Mouse (Mus musculus): Measurements from ENCODE around the gene Dppa3. TPM values are rescaled to one million over a fixed set of nuclear protein-coding genes. Genes with fewer than 3 reads are reported as not detected.
A peak's percentile ranks its signal among the peaks of the same experiment; 100 is the strongest.
"Not testable (repeated sequence)": the region's sequence is repeated elsewhere in the genome, so short reads cannot be mapped to it uniquely, and the experiment has no call there.

The Dppa3 gene
- total RNA-seq, 2 experiments from 2014 or later = not detected

GRCm38 (mm10) chr6:122609771-122610170, 16.4 kb upstream of the Dppa3 start, which contains the start of gene Gdf3:
Gene Gdf3, minus strand, starts transcription at chr6:122610087.
- ATAC-seq (ENCODE audit: poor library complexity, severe bottlenecking) = 0 out of 2 replicates have a peak, but pooled peaks have one; percentile 14

GRCm38 (mm10) chr6:122612426-122612825, 13.8 kb upstream of the Dppa3 start:
- ATAC-seq (ENCODE audit: poor library complexity, severe bottlenecking) = no peak

GRCm38 (mm10) chr6:122614047-122614446, 12.2 kb upstream of the Dppa3 start:
- peak; percentile 82 for ATAC-seq (ENCODE audit: poor library complexity, severe bottlenecking)

- no peak for ATAC-seq (ENCODE audit: poor library complexity, severe bottlenecking)
These were observed 10.2 kb upstream of the Dppa3 start for GRCm38 (mm10) chr6:122616022-122616421.

- no peak for ATAC-seq (ENCODE audit: poor library complexity, severe bottlenecking)
These were observed 5.1 kb upstream of the Dppa3 start for GRCm38 (mm10) chr6:122621066-122621465.

- no peak for ATAC-seq (ENCODE audit: poor library complexity, severe bottlenecking)
These were observed 1.7 kb upstream of the Dppa3 start for GRCm38 (mm10) chr6:122624480-122624879.

GRCm38 (mm10) chr6:122625156-122625555, 1.1 kb upstream of the Dppa3 start:
- ATAC-seq (ENCODE audit: poor library complexity, severe bottlenecking) = no peak

- ATAC-seq (ENCODE audit: poor library complexity, severe bottlenecking) = peak; percentile 73
These were observed 1.4 kb downstream of the Dppa3 start for GRCm38 (mm10) chr6:122627469-122628108.

GRCm38 (mm10) chr6:122633411-122633810, 7.2 kb downstream of the Dppa3 start:
- ATAC-seq (ENCODE audit: poor library complexity, severe bottlenecking) = peak; percentile 68

GRCm38 (mm10) chr6:122635315-122635714, 9.1 kb downstream of the Dppa3 start:
- peak; percentile 95 for ATAC-seq (ENCODE audit: poor library complexity, severe bottlenecking)

GRCm38 (mm10) chr6:122636666-122637065, 10.5 kb downstream of the Dppa3 start:
- 0 out of 2 replicates have a peak, but pooled peaks have one; percentile 14 for ATAC-seq (ENCODE audit: poor library complexity, severe bottlenecking)

- ATAC-seq (ENCODE audit: poor library complexity, severe bottlenecking) = not testable (repeated sequence)
These were observed 11.4 kb downstream of the Dppa3 start for GRCm38 (mm10) chr6:122637566-122637965.

- not testable (repeated sequence) for ATAC-seq (ENCODE audit: poor library complexity, severe bottlenecking)
These were observed 18.0 kb downstream of the Dppa3 start for GRCm38 (mm10) chr6:122644196-122644595.

GRCm38 (mm10) chr6:122649903-122650302, 23.7 kb downstream of the Dppa3 start:
- no peak for ATAC-seq (ENCODE audit: poor library complexity, severe bottlenecking)

GRCm38 (mm10) chr6:122650398-122650980, 24.3 kb downstream of the Dppa3 start:
- peak; percentile 55 for ATAC-seq (ENCODE audit: poor library complexity, severe bottlenecking)

GRCm38 (mm10) chr6:122654301-122654700, 28.1 kb downstream of the Dppa3 start:
- peak; percentile 76 for ATAC-seq (ENCODE audit: poor library complexity, severe bottlenecking)

- ATAC-seq (ENCODE audit: poor library complexity, severe bottlenecking) = peak; percentile 31
These were observed 31.4 kb downstream of the Dppa3 start for GRCm38 (mm10) chr6:122657630-122658029.

GRCm38 (mm10) chr6:122659567-122659966, 33.4 kb downstream of the Dppa3 start:
- 0 out of 2 replicates have a peak, but pooled peaks have one; percentile 28 for ATAC-seq (ENCODE audit: poor library complexity, severe bottlenecking)

GRCm38 (mm10) chr6:122660601-122661379, 34.6 kb downstream of the Dppa3 start:
- ATAC-seq (ENCODE audit: poor library complexity, severe bottlenecking) = peak; percentile 67

- ATAC-seq (ENCODE audit: poor library complexity, severe bottlenecking) = no peak
These were observed 36.5 kb downstream of the Dppa3 start for GRCm38 (mm10) chr6:122662551-122663264.
